Mouse (Mus musculus) liver, embryonic 15.5 days (tissue): ENCODE results near the gene Olfr1344. TPM values are rescaled to one million over a fixed set of nuclear protein-coding genes. Genes with fewer than 3 reads are reported as not detected.

ENCODE experiments used
- ATAC-seq: fragments of 200-750 bp; cut with Nextera tagmentation; 2 replicates; pipeline ENCODE4 v1.8.0; 2017; ENCODE audit warnings: moderate number of reproducible peaks, mild to moderate bottlenecking, moderate library complexity; ENCODE audit not compliant: insufficient read depth
- H3K27ac ChIP-seq: fragments of 300-500 bp; sonication (generic); replicated peaks from 2 replicates; pipeline ENCODE4 v1.5.1; 2015; ENCODE audit warnings: mild to moderate bottlenecking, inconsistent platforms
- H3K27me3 ChIP-seq: fragments of 300-500 bp; sonication (generic); 2 replicates; pipeline ENCODE4 v1.6.1; 2015; ENCODE audit warnings: mild to moderate bottlenecking, inconsistent platforms
- H3K36me3 ChIP-seq: fragments of 300-500 bp; sonication (generic); replicated peaks from 2 replicates; pipeline ENCODE4 v1.6.1; 2015; ENCODE audit warnings: moderate library complexity, mild to moderate bottlenecking, inconsistent platforms
- H3K4me1 ChIP-seq: fragments of 300-500 bp; sonication (generic); replicated peaks from 2 replicates; pipeline ENCODE4 v1.6.1; 2015; ENCODE audit warnings: inconsistent platforms
- H3K4me2 ChIP-seq: fragments of 300-500 bp; sonication (generic); 2 replicates; pipeline ENCODE4 v1.6.1; 2015; ENCODE audit warnings: moderate library complexity, mild to moderate bottlenecking, inconsistent platforms
- H3K4me3 ChIP-seq: fragments of 300-500 bp; sonication (generic); replicated peaks from 2 replicates; pipeline ENCODE4 v1.5.1; 2015; ENCODE audit warnings: mild to moderate bottlenecking, inconsistent platforms
- H3K9ac ChIP-seq: fragments of 300-500 bp; sonication (generic); 2 replicates; pipeline ENCODE4 v1.6.1; 2015; ENCODE audit warnings: moderate library complexity, mild to moderate bottlenecking, inconsistent platforms
- H3K9me3 ChIP-seq: fragments of 300-500 bp; sonication (generic); replicated peaks from 2 replicates; pipeline ENCODE4 v1.6.1; 2016; ENCODE audit warnings: inconsistent platforms
- WGBS: fragments of 180-500 bp; shearing (Covaris S2); methylation state at CpG from one replicate; pipeline ENCODE4 v1.1.7; 2015; ENCODE audit warnings: mixed read lengths; ENCODE audit not compliant: insufficient replicate concordance; 5-methylcytosine and 5-hydroxymethylcytosine counted together
- polyA plus RNA-seq: library from polyadenylated mRNA; unstranded; fragments of >200 nt; fragmentation: Nextera tagmentation; extraction: Ambion mirVana; gene quantifications from 2 replicates; pipeline ENCODE4 v1.2.1, GENCODE M21; 2015

Gene Olfr1344
- not detected in 2 replicates for polyA plus RNA-seq

DNA sequence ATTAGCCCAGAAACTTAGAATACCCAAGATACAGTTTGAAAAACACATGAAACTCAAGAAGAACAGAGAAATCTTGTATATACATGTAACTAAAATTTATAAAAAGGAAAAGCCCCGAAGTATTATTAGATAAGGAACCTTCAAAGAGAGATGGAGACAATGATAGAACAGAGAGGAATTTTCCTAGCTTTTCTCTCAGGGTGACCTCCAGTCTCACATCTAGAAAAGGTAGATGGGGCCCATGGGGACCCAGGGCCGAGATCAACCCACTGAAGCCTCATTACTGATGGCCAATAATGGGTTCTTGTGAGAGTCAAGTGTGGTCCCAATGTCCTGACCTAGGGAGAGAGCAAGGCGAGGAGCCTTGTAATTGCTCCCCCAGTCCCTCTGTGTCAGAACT lies at the start of gene Olfr1344:
Gene Olfr1344, plus strand, starts transcription at position 301 of the 400 bp plus-strand sequence.
- Histone ChIP-seq H3K27ac (no peak within 1 kb of the TSS), H3K4me3 (no peak within 1 kb of the TSS), H3K27me3 (no peaks in the 10 kb centered on the region), H3K9me3 (no peaks in the 10 kb centered on the region), H3K4me1 (no peaks in the 10 kb centered on the region), H3K36me3 (no peaks in the 10 kb centered on the region), H3K4me2 (no peak within 1 kb of the TSS), H3K9ac (no peak within 1 kb of the TSS)
- 41% methylated on average over 3 of the region's 3 CpGs for WGBS
- no peak for ATAC-seq

- Histone ChIP-seq H3K36me3 (0 out of 2 replicates have a peak, but pooled peaks cover 13% of the 10 kb centered on the region), H3K9me3 (no peaks in the 10 kb centered on the region), H3K4me1 (peaks cover 3% of the 10 kb centered on the region), H3K4me3 (no peak overlapping the region), H3K27me3 (no peaks in the 10 kb centered on the region), H3K4me2 (no peak overlapping the region), H3K27ac (no peak overlapping the region), H3K9ac (no peak overlapping the region)
- WGBS: 69% methylated on average over 5 of the region's 5 CpGs
- ATAC-seq: no peak
Measured at GRCm38 (mm10) chr7:6388971-6389370, 49.5 kb upstream of the Olfr1344 start.

- Histone ChIP-seq H3K36me3 (0 out of 2 replicates have a peak, but pooled peaks cover 13% of the 10 kb centered on the region), H3K4me1 (no peaks in the 10 kb centered on the region), H3K9me3 (no peaks in the 10 kb centered on the region), H3K4me3 (no peak overlapping the region), H3K27me3 (no peaks in the 10 kb centered on the region), H3K4me2 (no peak overlapping the region), H3K9ac (no peak overlapping the region), H3K27ac (no peak overlapping the region)
- ATAC-seq: no peak
- 53% methylated on average over 5 of the region's 5 CpGs for WGBS
Measured at GRCm38 (mm10) chr7:6389449-6389848, 49.0 kb upstream of the Olfr1344 start.

GRCm38 (mm10) chr7:6397996-6398975 lies 40.2 kb upstream of the Olfr1344 start, which contains the start of gene Smim17:
Gene Smim17 (plus strand): TSS chr7:6398715.
- no peak for ATAC-seq
- no peaks in the 10 kb centered on the region for H3K9me3 ChIP-seq
- H3K4me3 ChIP-seq: peak within 1 kb of the TSS; percentile 52
- 24% methylated on average over 25 of the region's 25 CpGs for WGBS
- H3K4me2 ChIP-seq: peak within 1 kb of the TSS; percentile 69
- no peak within 1 kb of the TSS for H3K27ac ChIP-seq
- 0 out of 2 replicates have a peak, but pooled peaks cover under 1% of the 10 kb centered on the region for H3K36me3 ChIP-seq
- H3K9ac ChIP-seq: no peak within 1 kb of the TSS
- H3K4me1 ChIP-seq: peaks cover 7% of the 10 kb centered on the region
- H3K27me3 ChIP-seq: no peaks in the 10 kb centered on the region

DNA sequence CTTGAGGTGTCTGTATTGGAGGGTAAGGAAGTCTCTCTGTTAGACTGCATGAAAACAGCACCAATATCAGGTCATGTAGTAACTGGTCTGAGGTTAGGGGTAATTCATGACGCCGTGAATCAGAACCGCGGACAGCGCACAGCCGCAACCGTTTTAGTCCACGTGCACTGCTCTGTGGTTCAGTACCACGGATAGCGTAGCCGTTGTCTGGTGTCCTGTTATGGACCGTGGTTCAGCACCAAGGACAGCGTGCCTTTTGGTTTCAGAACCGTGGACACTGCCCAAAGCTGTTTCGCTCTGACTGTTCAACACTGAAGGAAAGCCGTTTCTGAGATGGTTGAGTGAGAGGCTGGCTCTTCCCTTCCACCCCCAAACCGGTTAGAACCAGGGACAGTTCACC lies 28.4 kb upstream of the Olfr1344 start, which contains the start of gene Gm20715:
Gene Gm20715, plus strand, starts transcription at position 235 of the 400 bp plus-strand sequence.
- no peak within 1 kb of the TSS for H3K9ac ChIP-seq
- no peaks in the 10 kb centered on the region for H3K4me1 ChIP-seq
- no peaks in the 10 kb centered on the region; the same call in 1 of the 2 replicates for H3K27me3 ChIP-seq
- peak; percentile 80 for ATAC-seq
- under 1% methylated on average over 17 of the region's 17 CpGs for WGBS
- H3K27ac ChIP-seq: no peak within 1 kb of the TSS
- H3K4me3 ChIP-seq: no peak within 1 kb of the TSS
- no peak within 1 kb of the TSS for H3K4me2 ChIP-seq
- H3K9me3 ChIP-seq: no peaks in the 10 kb centered on the region
- no peaks in the 10 kb centered on the region for H3K36me3 ChIP-seq

DNA sequence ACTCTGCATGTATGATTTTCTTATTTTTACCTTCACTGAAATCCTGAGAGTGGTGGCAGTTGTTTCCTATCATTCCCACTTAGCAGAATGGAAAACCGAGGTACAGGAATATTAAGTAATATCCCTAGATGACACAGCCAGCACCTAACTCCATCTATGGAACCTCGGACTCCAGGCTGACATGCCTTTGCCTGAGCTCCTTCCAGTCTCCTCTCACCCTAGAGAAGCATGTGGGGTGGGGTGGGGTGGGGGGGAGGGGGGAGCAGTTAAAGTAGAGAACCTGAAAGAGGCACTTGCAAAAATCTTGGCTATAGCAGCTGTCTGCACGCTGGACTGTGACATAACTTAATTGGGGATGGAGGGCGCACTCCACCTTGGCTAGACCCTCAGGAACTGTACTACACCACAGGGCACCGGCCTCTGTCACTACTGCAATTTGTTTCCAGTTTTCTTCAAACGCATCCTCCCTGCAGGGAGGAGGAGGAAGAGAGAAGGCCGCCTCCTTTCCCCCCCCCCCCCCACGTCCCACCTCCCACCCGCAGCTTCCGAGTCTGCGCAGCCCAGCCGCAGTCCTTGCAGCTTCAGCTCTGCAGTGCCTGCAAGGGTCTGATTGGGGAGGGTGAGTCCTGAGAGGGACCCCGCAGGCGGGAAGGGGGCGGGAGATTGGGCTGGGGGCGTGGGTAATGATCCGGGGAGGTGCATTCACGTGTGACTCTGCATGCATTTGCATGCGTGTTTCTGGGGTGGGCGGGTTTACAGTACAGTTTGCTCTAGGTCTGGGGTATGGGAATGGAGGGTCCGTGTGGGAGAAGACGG lies 23.7 kb upstream of the Olfr1344 start:
- 6% methylated on average over 21 of the region's 22 CpGs for WGBS

DNA sequence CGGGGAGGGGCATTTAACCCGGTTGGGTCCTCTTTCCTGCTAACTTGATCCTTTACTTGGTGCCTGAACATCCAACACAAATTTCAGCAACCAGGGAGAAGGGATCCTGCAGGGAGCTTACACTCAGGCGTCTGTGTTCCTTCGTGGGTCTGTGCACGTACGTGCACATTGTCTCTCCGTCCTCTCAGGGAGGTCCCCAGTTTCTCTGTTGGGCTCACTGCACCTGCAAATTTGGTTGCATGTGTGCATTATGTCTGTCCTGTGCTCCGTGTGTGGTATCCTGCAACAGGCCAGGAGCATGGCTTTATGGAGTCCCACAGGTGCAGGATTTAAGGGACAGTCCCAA lies 23.1 kb upstream of the Olfr1344 start:
- Histone ChIP-seq H3K27me3 (no peaks in the 10 kb centered on the region; the same call in 1 of the 2 replicates), H3K4me3 (no peak overlapping the region), H3K36me3 (no peaks in the 10 kb centered on the region), H3K4me1 (no peaks in the 10 kb centered on the region), H3K9ac (no peak overlapping the region), H3K27ac (no peak overlapping the region), H3K9me3 (no peaks in the 10 kb centered on the region), H3K4me2 (no peak overlapping the region)
- ATAC-seq: no peak
- WGBS: 21% methylated on average over 8 of the region's 8 CpGs

More for the DNA sequence above, 23.7 kb upstream of the Olfr1344 start:
- no peak overlapping the region for H3K4me2 ChIP-seq
- H3K9ac ChIP-seq: no peak overlapping the region
- H3K36me3 ChIP-seq: no peaks in the 10 kb centered on the region
- ATAC-seq: no peak
- no peaks in the 10 kb centered on the region; the same call in 1 of the 2 replicates for H3K27me3 ChIP-seq
- H3K4me3 ChIP-seq: no peak overlapping the region
- no peaks in the 10 kb centered on the region for H3K4me1 ChIP-seq
- H3K27ac ChIP-seq: no peak overlapping the region
- H3K9me3 ChIP-seq: no peaks in the 10 kb centered on the region

DNA sequence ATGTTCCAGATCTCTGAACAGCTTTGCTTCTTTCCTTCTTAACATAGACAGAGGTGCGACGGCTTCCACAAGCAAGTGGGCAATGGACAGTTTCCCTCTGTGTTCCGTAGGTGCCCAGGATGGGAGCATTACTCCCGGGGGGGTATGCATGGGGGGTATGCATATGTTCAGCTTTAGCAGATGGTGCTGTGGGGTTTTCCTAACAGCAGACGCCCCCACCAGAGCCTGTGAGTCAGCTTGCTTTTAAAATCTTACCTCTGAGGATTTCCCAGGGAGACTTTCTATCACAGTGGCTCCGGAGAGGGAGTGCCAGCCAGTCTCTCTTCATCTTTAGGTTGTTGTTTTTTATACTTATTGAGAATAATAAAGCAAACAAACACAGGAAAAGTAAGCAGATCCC lies 18.6 kb upstream of the Olfr1344 start:
- WGBS: 58% methylated on average over 6 of the region's 6 CpGs
- Histone ChIP-seq H3K4me3 (no peak overlapping the region), H3K9ac (no peak overlapping the region), H3K4me2 (no peak overlapping the region), H3K4me1 (no peaks in the 10 kb centered on the region), H3K9me3 (no peaks in the 10 kb centered on the region), H3K36me3 (no peaks in the 10 kb centered on the region), H3K27me3 (no peaks in the 10 kb centered on the region), H3K27ac (no peak overlapping the region)
- no peak for ATAC-seq

- WGBS: 70% methylated on average over 3 of the region's 3 CpGs
- ATAC-seq: no peak
Measured at GRCm38 (mm10) chr7:6429381-6429780, 9.1 kb upstream of the Olfr1344 start.

DNA sequence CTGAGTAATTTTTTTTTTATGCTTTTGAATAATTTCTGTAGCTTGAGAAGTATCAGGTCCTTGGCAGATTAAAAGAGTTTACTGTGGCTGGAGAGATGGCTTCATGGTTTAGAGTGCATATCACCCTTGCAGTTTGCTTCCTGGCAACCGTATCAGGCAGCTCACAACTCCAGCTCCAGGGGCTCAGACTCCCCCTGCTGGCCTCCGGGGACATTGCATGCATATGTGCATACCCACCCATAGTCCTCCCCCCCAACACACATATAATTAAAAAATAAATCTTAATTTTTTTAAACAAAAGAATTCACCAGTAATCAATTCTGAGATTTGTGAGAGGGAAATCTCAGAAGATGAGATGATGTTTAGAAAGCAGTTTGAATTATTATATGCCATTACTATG lies 8.1 kb upstream of the Olfr1344 start:
- H3K27me3 ChIP-seq: no peaks in the 10 kb centered on the region
- no peaks in the 10 kb centered on the region for H3K36me3 ChIP-seq
- H3K4me3 ChIP-seq: no peak overlapping the region
- no peaks in the 10 kb centered on the region for H3K4me1 ChIP-seq
- H3K9ac ChIP-seq: no peak overlapping the region
- ATAC-seq: no peak
- H3K9me3 ChIP-seq: peaks cover 10% of the 10 kb centered on the region; the same call in 1 of the 2 replicates
- H3K4me2 ChIP-seq: no peak overlapping the region
- no peak overlapping the region for H3K27ac ChIP-seq
- WGBS: 21% methylated on average over 2 of the region's 2 CpGs

More at GRCm38 (mm10) chr7:6429381-6429780, 9.1 kb upstream of the Olfr1344 start:
- Histone ChIP-seq H3K36me3 (no peaks in the 10 kb centered on the region), H3K27ac (no peak overlapping the region), H3K9ac (no peak overlapping the region), H3K4me1 (no peaks in the 10 kb centered on the region), H3K9me3 (peaks cover 10% of the 10 kb centered on the region; the same call in 1 of the 2 replicates), H3K27me3 (no peaks in the 10 kb centered on the region), H3K4me2 (no peak overlapping the region), H3K4me3 (no peak overlapping the region)

DNA sequence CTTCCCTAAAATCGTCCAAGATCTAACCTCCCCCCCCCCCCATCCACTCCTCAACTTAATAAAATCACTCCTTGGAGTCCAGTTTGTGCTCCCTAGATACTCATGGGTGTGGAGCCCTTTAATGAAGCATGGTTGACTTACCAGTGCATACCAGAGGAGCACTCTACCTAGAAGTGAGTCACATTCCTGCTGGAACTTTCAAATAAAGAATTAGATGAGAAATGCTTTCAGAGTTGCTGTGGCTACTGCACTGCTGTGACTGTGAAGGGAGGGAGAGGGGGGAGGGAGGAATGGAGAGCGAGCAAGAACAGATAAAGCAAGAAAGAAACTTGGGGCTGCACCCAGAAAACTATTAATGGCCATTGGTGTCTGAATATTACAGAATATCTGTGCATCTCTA lies 2.7 kb downstream of the Olfr1344 start:
- H3K36me3 ChIP-seq: no peaks in the 10 kb centered on the region
- WGBS: 39% methylated on average over 2 of the region's 2 CpGs

More for the DNA sequence above, 2.7 kb downstream of the Olfr1344 start:
- no peak for ATAC-seq
- Histone ChIP-seq H3K9ac (no peak overlapping the region), H3K4me1 (no peaks in the 10 kb centered on the region), H3K27ac (no peak overlapping the region), H3K9me3 (no peaks in the 10 kb centered on the region), H3K4me3 (no peak overlapping the region), H3K27me3 (no peaks in the 10 kb centered on the region), H3K4me2 (no peak overlapping the region)
